Mouse (Mus musculus) kidney, adult 2 months (tissue): Measurements from ENCODE around the gene Acvr1b.

Experiments used
- CTCF ChIP-seq: fragments of 200-500 bp; conservative IDR thresholded peaks from 2 replicates; pipeline ENCODE4 v1.5.1; 2011; ENCODE audit warnings: low read depth, mild to moderate bottlenecking, control low read depth, low read length, moderate library complexity, mixed read lengths; ENCODE audit not compliant: insufficient read depth, insufficient read length
- POLR2A ChIP-seq: fragments of 200-500 bp; IDR thresholded peaks from one replicate; pipeline ENCODE4 v1.6.1; 2011; ENCODE audit warnings: low read depth, low read length, control low read depth

DNA sequence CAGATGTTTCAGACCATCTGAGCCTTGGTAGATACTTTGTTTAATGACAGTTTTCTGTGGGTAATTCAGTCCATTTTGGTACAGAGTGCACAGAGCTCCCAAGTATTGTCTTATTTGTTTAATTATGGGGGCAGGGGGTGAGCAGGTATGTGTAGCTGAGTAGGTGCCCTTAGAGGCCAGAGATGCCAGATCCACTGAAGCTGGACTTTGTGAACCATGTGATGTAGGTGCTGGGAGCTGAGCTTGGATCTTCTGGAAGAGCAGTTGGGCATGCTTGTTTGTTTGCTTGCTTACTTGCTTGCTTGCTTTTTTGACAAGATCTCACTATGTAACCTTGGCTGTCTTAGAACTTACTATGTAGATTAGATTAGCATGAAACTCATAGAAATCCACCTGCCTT is 23.1 kb downstream of the Acvr1b start:
- TF ChIP-seq CTCF, result no peak
- TF ChIP-seq POLR2A, result no peak
